Mouse (Mus musculus) layer of hippocampus, adult 18-20 months (tissue): ENCODE data around the gene Atp1b4. TPM values are rescaled to one million over a fixed set of nuclear protein-coding genes. Genes with fewer than 3 reads are reported as not detected.
"Not testable (repeated sequence)": the region's sequence is repeated elsewhere in the genome, so short reads cannot be mapped to it uniquely, and the experiment has no call there.

ENCODE experiments used
- DNase-seq, 2 experiments: peaks; one replicate each; pipeline ENCODE4 v3.0.0; 2022; ENCODE audit warnings: low spot score in 2 of 2
- long read RNA-seq: library from polyadenylated mRNA; stranded (forward); transcript quantifications from one replicate; pipeline ENCODE4 v2.0.0, GENCODE M21; 2021
- total RNA-seq, 2 experiments: library from RNA; stranded (reverse); gene quantifications; 2 replicates each; pipeline ENCODE4 v1.2.3; 2021

The Atp1b4 gene
- total RNA-seq, result not detected
- long read RNA-seq, result 0 reads

DNA sequence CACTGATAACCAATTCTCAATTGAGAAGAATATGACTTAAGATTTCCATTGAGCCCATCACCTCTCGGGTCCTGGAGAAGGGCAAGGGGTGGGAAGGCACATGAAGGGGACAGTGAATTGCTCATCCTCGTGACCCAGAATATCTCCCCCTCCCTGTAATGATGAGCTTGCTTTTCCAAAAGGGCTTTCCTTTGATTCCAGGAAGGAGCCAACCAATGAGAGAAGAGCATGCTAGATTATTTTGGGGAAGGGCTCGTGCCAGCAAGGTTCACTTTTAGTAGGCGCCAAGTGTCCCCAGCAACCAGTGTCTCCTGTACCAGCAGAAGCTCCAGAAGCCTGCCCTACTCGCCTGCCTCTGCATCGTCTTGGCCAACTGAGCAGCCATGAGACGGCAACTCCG is at the start of gene Atp1b4:
Gene Atp1b4, plus strand, starts transcription at position 301 of the 400 bp plus-strand sequence.
- DNase-seq, result no peak

DNA sequence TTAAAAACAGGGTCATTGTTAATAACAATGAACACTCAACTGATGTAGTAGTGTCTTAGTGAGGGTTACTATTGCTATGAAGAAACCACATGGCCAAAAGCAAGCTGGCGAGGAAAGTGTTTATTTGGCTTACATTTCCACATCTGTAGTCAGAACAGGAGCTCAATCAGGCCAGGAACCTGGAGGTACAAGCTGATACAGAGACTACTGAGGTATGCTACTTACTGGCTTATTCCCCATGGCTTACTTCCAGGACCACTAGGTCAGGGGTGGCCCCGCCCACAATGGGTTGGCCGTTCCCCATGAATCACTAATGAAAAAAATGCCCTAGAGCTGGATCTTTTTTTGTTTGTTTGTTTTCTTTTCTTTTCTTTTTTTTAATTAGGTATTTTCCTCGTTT is 7.4 kb upstream of the Atp1b4 start:
- no peak for DNase-seq

DNA sequence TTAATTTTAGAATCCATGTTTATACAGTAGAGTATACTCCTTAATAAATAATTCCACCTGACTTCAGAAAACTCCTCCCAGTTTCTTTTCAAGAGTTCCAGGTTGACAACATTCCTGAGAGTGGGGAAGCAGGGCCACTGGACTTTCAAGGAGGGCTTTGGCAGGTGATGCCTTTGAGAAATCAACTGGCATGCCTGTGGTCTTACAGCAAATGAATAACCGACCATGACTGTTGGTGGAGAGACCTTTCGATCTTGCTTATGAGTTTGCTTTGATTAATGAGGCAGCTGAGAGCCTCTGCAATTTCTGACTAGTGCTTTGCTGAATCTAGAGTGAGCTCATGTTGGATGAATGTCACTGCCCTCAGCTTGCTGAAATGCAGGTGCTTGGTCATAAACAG is 4.9 kb upstream of the Atp1b4 start:
- DNase-seq, result no peak

DNA sequence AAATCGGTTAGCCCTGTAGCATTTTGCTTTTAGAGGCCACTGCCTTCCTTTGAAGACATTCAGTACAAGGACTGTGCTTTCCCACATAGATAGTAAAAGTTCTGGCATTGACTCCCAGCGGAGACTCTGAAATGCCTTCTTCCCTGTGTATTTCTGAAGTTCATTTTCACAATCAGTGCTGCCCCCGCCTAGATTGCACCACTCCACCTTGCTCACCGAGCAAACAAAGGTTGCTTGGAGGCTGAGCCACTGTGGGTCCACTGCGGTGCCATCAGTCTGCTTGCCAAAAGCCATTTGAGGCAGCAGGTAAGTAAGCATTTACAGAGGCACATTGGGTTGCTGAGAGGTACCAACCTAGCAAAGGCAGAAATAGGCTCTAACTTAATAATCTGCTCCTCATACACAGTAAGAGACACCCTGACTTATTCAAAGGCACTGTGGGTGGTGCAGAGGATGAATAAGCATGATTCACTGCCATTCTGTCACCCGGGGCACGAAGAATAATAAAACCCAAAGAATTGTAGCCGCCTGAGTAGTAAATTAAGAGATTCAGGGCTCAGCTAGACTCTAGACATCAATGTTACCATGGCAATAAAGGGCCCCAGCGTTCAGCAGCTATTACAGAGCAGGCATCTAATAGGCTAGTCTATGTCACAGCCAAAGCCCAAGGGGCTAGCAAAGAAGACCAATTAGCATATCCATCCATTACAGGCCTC is 2.9 kb upstream of the Atp1b4 start:
- DNase-seq, result peak in 1 of 2 experiments; percentile 1

DNA sequence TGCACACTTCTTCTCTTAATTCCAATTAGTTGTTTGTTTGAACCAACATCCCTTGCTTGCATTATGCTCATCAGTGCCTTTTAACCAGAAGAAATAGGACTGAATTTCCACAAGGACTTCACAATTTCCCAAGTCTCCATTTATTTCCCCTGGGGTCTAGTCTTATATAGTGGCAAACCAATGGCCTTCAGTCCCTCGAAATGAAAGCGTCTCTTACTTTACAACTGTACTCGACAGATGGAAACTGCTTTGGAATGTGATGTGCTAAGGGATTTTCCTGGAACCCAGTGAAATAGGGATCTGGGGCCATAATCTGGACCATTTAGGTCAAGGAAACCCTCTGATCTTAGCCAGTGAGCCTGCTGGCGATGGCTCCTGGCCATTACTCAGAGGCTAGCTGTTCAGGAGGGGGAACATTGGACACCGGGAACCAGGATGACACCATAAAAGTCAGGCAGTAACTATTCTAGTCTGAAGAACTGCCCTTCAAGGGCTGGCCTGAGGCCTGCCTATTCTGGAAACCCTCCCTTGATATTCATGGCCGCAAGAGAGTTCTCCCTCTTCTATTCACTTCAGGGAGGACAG is 2.3 kb upstream of the Atp1b4 start:
- DNase-seq, result no peak

DNA sequence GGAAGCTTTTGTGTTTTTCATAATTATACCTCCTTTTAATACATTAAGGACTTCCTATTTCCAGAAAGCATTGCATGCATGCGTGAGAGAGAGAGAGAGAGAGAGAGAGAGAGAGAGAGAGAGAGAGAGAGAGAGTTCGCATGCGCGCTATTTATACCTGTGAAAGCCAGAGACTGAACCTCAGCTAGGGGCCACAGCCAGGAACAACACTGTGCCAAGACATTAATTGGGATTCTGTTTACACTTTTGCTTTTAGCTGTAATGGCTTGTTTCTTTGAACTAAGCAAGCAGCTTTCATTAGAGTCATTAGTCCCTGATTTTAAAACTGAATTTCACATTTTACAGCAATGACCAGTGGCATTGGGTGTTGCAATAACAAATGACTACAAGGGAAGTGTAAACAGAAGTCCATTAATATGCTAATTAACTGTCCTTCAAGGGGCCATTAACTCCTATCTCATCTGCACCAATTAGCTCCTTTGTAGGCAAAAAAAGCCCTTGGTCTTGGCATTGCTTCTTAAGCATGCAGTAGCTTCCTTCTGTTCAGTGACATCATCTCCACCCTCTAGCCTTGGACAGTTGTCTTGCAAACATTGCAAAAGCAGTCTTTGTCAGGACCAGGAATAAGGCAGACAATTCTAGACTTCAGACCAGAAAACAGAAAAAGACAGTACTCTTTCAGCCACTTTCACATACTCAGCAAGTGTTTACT is 14.9 kb downstream of the Atp1b4 start:
- DNase-seq, result no peak

DNA sequence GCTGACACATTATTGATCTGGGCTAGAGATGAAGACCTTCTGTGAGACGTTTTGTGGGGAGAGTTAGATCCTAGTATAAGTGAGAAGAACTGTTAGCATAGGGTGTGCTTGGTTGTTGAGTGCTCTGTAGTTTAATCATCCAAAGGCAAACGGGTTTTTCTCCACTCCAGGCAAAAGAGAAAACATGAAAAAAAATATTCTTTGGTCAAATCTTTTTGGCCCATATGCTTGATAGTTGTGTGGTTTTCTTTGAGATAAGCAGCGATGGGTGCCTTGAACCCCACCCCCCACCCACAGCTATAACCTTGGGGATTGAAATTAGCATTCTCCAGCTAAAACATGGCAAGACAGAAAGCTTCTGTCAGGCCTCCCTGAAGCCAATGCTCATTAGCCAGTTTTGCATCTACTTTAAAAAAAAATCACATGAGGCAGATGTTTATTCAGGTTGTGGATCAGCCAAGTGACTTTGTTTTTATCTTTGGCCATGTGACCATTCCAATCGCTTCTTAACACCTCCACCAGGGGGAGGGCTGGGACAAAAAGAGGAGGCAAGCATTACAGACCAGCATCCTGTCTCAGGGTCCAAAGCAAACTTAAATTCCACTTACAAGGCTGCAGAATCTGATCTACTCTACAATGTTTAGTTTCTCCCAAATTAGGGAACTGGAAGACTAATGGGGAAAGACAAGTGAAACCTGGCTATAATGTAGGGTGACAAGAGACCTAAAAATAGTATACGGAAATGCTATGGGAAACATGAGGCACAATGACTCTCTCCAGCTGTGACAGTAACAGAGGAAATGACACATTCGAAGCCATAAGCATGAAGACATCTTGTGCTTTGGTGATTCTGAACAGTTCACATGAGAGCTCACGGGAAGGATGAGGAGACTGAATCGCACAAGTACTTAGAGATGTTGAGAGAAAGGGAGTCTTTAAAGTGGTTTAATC is 18.6 kb downstream of the Atp1b4 start:
- peak in 1 of 2 experiments; percentile 1 for DNase-seq

DNA sequence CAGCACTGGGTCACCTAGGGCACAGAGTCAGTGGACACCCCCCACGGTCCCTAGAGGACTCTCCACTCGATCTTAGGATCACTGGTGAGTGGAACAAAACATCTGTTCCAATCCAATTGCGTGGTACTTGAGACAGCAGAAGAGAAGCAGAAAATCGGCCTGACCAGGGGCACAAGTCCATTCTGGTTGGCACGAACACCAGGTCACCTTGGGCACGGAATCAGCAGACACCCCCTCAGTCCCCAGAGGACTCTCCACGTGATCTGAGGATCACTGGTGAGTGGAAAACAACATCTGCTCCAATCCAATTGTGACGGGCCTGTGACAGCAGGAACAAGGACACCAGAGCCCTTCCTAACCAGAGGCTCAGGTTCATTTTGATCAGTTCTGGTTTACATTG is 46.0 kb downstream of the Atp1b4 start:
- no peak for DNase-seq

DNA sequence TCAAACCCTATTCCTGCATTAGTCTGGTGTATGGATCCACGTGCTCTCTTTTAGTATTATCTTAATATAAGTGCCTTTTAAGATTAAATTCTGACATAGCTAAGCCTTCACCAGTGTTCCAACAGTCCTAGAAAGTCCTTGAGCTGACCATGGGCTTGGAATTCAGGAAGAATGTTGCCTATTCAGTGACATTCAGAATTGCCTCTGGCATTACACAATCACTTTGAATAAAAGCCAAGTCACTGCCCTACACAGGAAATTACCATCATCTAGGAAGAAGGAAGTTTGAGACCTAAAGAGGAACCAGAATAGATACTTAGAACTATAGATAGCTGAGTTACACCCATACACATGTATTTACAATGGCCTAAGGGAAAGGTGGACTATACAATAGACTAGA is 48.6 kb downstream of the Atp1b4 start:
- DNase-seq, result not testable (repeated sequence)

DNA sequence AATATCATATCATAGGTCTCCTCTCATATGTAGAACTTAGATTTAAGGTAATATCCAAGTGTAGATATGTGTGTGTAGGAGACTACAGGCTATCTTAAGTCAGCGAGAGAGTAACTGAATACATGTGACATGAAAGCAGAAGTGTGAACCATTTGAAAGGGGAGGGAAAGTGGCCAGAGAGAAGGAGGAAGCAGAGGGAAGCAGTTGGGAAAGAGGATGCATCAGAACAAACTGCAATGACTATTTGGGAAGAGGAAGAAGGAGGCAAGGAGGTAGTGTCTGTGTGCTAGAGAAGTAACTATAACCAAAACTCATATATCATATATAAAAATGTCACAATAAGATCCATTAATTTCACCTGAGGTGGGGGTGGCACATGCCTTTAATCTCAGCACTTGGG is 57.2 kb downstream of the Atp1b4 start:
- DNase-seq, result not testable (repeated sequence)

Other genes with a start within 250 kb of the Atp1b4 start
- gene Rhox10, start 249.7 kb upstream of the Atp1b4 start, total RNA-seq, result not detected
- gene Rhox11, start 231.0 kb upstream of the Atp1b4 start, total RNA-seq, result not detected
- not detected for gene Rhox12, start 205.3 kb upstream of the Atp1b4 start, total RNA-seq
- not detected for gene Rhox13, start 195.0 kb upstream of the Atp1b4 start, total RNA-seq
- 10 to 100 TPM; 23.7 to 24.7 TPM for gene Zbtb33, start 126.4 kb upstream of the Atp1b4 start, total RNA-seq
- 10 to 100 TPM; 29.1 to 40.3 TPM for gene Tmem255a, start 63.7 kb upstream of the Atp1b4 start, total RNA-seq
- 10 to 100 TPM; 70.4 to 72.0 TPM for gene Lamp2, start 140.3 kb downstream of the Atp1b4 start, total RNA-seq